Mouse (Mus musculus) myocyte (in vitro differentiated cells): ENCODE measurements around the gene Pfdn2. TPM values are rescaled to one million over a fixed set of nuclear protein-coding genes. Genes with fewer than 3 reads are reported as not detected.

Experiments
- H3K27me3 ChIP-seq: one replicate; pipeline ENCODE4 v1.6.1; 2011; ENCODE audit not compliant: control insufficient read depth, insufficient read depth, insufficient read length
- H3K36me3 ChIP-seq: one replicate; pipeline ENCODE4 v1.6.1; 2011; ENCODE audit not compliant: control insufficient read depth, insufficient read depth
- H3K4me2 ChIP-seq: one replicate; pipeline ENCODE4 v1.6.1; 2011; ENCODE audit warnings: low read depth, control low read depth
- H3K4me3 ChIP-seq: one replicate; pipeline ENCODE4 v1.5.1; 2011; ENCODE audit warnings: mild to moderate bottlenecking, control low read depth, moderate library complexity
- H3K79me2 ChIP-seq: one replicate; pipeline ENCODE4 v1.6.1; 2011; ENCODE audit not compliant: control insufficient read depth, insufficient read depth
- H3ac ChIP-seq: one replicate; pipeline ENCODE4 v1.6.1; 2011; ENCODE audit not compliant: control insufficient read depth, insufficient read length
- CEBPB ChIP-seq: IDR thresholded peaks from 2 replicates; pipeline ENCODE4 v1.6.1; 2011; ENCODE audit warnings: mild to moderate bottlenecking, moderate library complexity; ENCODE audit not compliant: poor library complexity, insufficient read depth, severe bottlenecking
- E2F4 ChIP-seq: IDR thresholded peaks from one replicate; pipeline ENCODE4 v1.6.1; 2011; ENCODE audit warnings: mild to moderate bottlenecking, control low read depth, moderate library complexity; ENCODE audit not compliant: insufficient read depth
- MAX ChIP-seq: IDR thresholded peaks from one replicate; pipeline ENCODE4 v1.6.1; 2011; ENCODE audit warnings: low read depth, mild to moderate bottlenecking, control low read depth
- MYOD1 ChIP-seq, 3 experiments: IDR thresholded peaks; one replicate each; pipeline ENCODE4 v1.6.1; 2011; ENCODE audit warnings: control low read depth in 2 of 3, low read depth in 2 of 3, mild to moderate bottlenecking in 2 of 3, moderate library complexity in 1 of 3; ENCODE audit not compliant: insufficient read length in 2 of 3, control insufficient read depth in 1 of 3
- MYOG ChIP-seq, 3 experiments: IDR thresholded peaks; one replicate each; pipeline ENCODE4 v1.6.1; 2011; ENCODE audit warnings: control low read depth in 2 of 3, low read depth in 2 of 3, mild to moderate bottlenecking in 2 of 3; ENCODE audit not compliant: insufficient read length in 2 of 3, control insufficient read depth in 1 of 3, insufficient read depth in 1 of 3
- POLR2A ChIP-seq: IDR thresholded peaks from one replicate; pipeline ENCODE4 v1.6.1; 2011; ENCODE audit warnings: low read depth, mild to moderate bottlenecking, control low read depth, moderate library complexity; ENCODE audit not compliant: insufficient read length
- POLR2AphosphoS2 ChIP-seq: IDR thresholded peaks from one replicate; pipeline ENCODE4 v1.6.1; 2011; ENCODE audit warnings: low read depth, control low read depth; ENCODE audit not compliant: insufficient read length
- REST ChIP-seq: IDR thresholded peaks from one replicate; pipeline ENCODE4 v1.6.1; 2011; ENCODE audit warnings: mild to moderate bottlenecking, control low read depth, moderate library complexity; ENCODE audit not compliant: insufficient read depth, insufficient read length
- SRF ChIP-seq: IDR thresholded peaks from one replicate; pipeline ENCODE4 v1.6.1; 2011; ENCODE audit warnings: low read depth; ENCODE audit not compliant: control insufficient read depth, insufficient read length
- TCF12 ChIP-seq: IDR thresholded peaks from one replicate; pipeline ENCODE4 v1.6.1; 2011; ENCODE audit warnings: mild to moderate bottlenecking, control low read depth; ENCODE audit not compliant: poor library complexity, insufficient read depth, severe bottlenecking
- TCF3 ChIP-seq: IDR thresholded peaks from one replicate; pipeline ENCODE4 v1.6.1; 2011; ENCODE audit warnings: low read depth, control low read depth; ENCODE audit not compliant: insufficient read length
- USF1 ChIP-seq: IDR thresholded peaks from one replicate; pipeline ENCODE4 v1.6.1; 2011; ENCODE audit warnings: low read depth, mild to moderate bottlenecking, control low read depth, moderate library complexity
- polyA plus RNA-seq: library from polyadenylated mRNA; unstranded; fragments of >200 nt; fragmentation: generic; extraction: Trizol; gene quantifications from one replicate; pipeline ENCODE4 v1.2.1, GENCODE M21; 2012; ENCODE audit warnings: missing spikeins

Pfdn2 gene
- polyA plus RNA-seq, 1 experiment, result 111 TPM

DNA sequence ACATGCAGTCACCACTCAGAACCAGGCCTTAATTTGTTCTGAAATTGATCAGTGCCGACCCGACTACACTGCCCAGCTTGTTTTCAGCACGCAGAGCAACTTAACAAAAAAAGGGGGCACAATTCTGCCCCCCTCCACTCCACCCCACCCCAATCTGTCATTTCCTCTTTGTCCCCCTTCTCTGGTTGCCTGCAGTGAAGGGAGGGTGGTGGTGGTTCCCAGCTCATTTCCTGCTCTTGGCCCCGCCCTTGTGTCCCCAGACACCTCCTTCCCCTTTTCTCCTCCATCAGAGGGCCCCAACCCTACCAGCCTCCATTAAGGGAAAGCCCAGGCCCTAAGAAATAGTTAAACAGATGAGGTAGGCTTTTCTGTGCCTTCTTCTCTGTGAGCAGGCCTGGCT, 44.6 kb downstream of the Pfdn2 start:
- H3K4me3 ChIP-seq, result no peak overlapping the region
- H3K36me3 ChIP-seq, result no peaks in the 10 kb centered on the region
- H3K4me2 ChIP-seq, result no peak overlapping the region
- no peak for TF ChIP-seq POLR2AphosphoS2
- TF ChIP-seq USF1, result no peak
- TF ChIP-seq TCF3, result no peak
- TF ChIP-seq TCF12, result no peak
- TF ChIP-seq POLR2A, result no peak
- no peak for TF ChIP-seq SRF
- TF ChIP-seq CEBPB, result no peak
- TF ChIP-seq REST, result no peak
- TF ChIP-seq E2F4, result no peak
- no peak for TF ChIP-seq MAX
- no peak for TF ChIP-seq MYOG (IDR thresholded peaks at IDR 0.05; ENCODE audit: control insufficient read depth in 1 of 3, insufficient read depth in 1 of 3, insufficient read length in 2 of 3, low read depth in 2 of 3)
- TF ChIP-seq MYOD1 (IDR thresholded peaks at IDR 0.05; ENCODE audit: control insufficient read depth in 1 of 3, insufficient read length in 2 of 3, low read depth in 2 of 3), result no peak
- H3K79me2 ChIP-seq, result no peaks in the 10 kb centered on the region
- H3ac ChIP-seq, result no peak overlapping the region
- no peaks in the 10 kb centered on the region for H3K27me3 ChIP-seq

DNA sequence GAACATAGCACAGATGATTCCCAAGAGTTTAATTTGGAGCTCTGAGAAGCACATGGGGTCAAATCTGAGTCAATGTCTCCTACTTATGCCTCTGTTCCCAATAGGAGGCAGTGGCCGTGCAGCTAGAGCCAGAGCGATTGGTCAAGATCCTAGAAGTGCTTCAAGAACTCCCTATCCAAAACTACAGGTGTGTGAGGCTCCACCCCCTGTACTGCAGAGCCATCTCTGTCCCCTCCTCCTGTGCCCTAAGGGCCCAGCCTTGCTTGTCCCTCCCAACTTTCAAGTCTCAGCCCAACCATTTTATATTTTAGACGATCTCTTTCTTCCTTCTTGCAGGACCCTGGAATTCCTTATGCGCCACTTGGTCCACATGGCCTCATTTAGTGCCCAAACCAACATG, 56.4 kb downstream of the Pfdn2 start:
- Histone ChIP-seq H3K79me2 (no peaks in the 10 kb centered on the region), H3ac (no peak overlapping the region), H3K36me3 (no peaks in the 10 kb centered on the region), H3K4me2 (no peak overlapping the region), H3K4me3 (no peak overlapping the region), H3K27me3 (no peaks in the 10 kb centered on the region)
- TF ChIP-seq E2F4 (no peak), TCF12 (no peak), MYOG (IDR thresholded peaks at IDR 0.05; ENCODE audit: control insufficient read depth in 1 of 3, insufficient read depth in 1 of 3, insufficient read length in 2 of 3, low read depth in 2 of 3) (no peak), CEBPB (no peak), POLR2A (no peak), REST (no peak), USF1 (no peak), MYOD1 (IDR thresholded peaks at IDR 0.05; ENCODE audit: control insufficient read depth in 1 of 3, insufficient read length in 2 of 3, low read depth in 2 of 3) (no peak), MAX (no peak), SRF (no peak), TCF3 (no peak), POLR2AphosphoS2 (no peak)

DNA sequence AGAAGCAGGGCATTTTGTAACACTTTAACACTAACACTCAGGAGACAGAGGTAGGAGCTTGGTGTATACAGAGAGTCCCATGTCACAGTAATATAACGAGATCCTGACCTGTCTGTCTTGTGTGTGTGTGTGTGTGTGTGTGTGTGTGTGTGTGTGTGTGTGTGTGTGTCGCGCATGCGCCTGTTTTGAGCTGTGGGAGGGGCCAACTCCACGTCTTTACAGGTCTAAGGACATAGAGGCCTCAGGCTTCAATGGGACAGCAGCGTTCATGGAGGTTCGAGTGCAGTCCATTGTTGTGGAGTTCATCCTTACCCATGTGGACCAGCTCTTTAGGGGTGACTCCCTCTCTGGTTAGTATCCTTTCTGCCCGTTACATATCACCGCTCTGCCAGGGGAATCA, 57.5 kb downstream of the Pfdn2 start:
- Histone ChIP-seq H3K36me3 (no peaks in the 10 kb centered on the region), H3K4me3 (no peak overlapping the region), H3K27me3 (no peaks in the 10 kb centered on the region), H3K4me2 (no peak overlapping the region), H3K79me2 (no peaks in the 10 kb centered on the region), H3ac (no peak overlapping the region)
- no peak for TF ChIP-seq CEBPB
- no peak for TF ChIP-seq MYOG (IDR thresholded peaks at IDR 0.05; ENCODE audit: control insufficient read depth in 1 of 3, insufficient read depth in 1 of 3, insufficient read length in 2 of 3, low read depth in 2 of 3)
- no peak for TF ChIP-seq USF1
- no peak for TF ChIP-seq REST
- TF ChIP-seq SRF, result no peak
- no peak for TF ChIP-seq MYOD1 (IDR thresholded peaks at IDR 0.05; ENCODE audit: control insufficient read depth in 1 of 3, insufficient read length in 2 of 3, low read depth in 2 of 3)
- TF ChIP-seq POLR2A, result no peak
- TF ChIP-seq TCF12, result no peak
- TF ChIP-seq POLR2AphosphoS2, result no peak
- no peak for TF ChIP-seq TCF3
- TF ChIP-seq MAX, result no peak
- no peak for TF ChIP-seq E2F4

DNA sequence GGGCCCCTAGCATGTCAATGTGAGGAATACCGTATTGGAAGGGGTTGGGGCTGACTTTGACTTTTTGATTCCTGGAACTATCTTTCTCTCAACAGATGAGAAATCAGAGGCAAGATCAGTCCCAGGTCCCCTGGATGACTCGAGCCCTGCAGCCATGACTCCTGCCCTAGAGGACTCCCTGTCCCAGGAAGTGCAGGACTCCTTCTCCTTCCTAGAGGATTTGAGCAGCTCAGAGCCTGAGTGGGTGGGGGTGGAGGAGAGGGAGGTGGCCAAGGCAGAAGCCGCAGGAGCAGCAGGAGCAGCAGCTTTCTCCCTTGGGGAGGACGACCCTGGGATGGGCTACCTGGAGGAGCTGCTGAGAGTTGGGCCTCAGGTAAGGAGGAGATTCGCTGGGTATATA, 61.8 kb downstream of the Pfdn2 start:
- Histone ChIP-seq H3K27me3 (no peaks in the 10 kb centered on the region), H3K4me2 (no peak overlapping the region), H3K79me2 (peaks cover 8% of the 10 kb centered on the region), H3ac (no peak overlapping the region), H3K4me3 (no peak overlapping the region), H3K36me3 (no peaks in the 10 kb centered on the region)
- TF ChIP-seq REST (no peak), MYOD1 (IDR thresholded peaks at IDR 0.05; ENCODE audit: control insufficient read depth in 1 of 3, insufficient read length in 2 of 3, low read depth in 2 of 3) (no peak), E2F4 (no peak), POLR2AphosphoS2 (no peak), USF1 (no peak), MAX (no peak), CEBPB (no peak), TCF12 (no peak), SRF (no peak)

Other genes with a start within 250 kb of the Pfdn2 start
- 2.2 TPM for gene Cfap126, start 231.8 kb upstream of the Pfdn2 start, polyA plus RNA-seq
- gene Sdhc, start 195.1 kb upstream of the Pfdn2 start, polyA plus RNA-seq, result 169 TPM
- 0.11 TPM for gene Mpz, start 195.0 kb upstream of the Pfdn2 start, polyA plus RNA-seq
- gene Pcp4l1, start 149.4 kb upstream of the Pfdn2 start, polyA plus RNA-seq, result 0.05 TPM
- gene Nr1i3, start 131.7 kb upstream of the Pfdn2 start, polyA plus RNA-seq, result 0.06 TPM
- 49.4 TPM for gene Tomm40l, start 123.2 kb upstream of the Pfdn2 start, polyA plus RNA-seq
- not detected for gene Apoa2, start 120.6 kb upstream of the Pfdn2 start, polyA plus RNA-seq
- not detected for gene Fcer1g, start 111.3 kb upstream of the Pfdn2 start, polyA plus RNA-seq
- gene Adamts4, start 95.2 kb upstream of the Pfdn2 start, polyA plus RNA-seq, result 15.0 TPM
- gene Ndufs2, start 94.3 kb upstream of the Pfdn2 start, polyA plus RNA-seq, result 409 TPM
- 19.3 TPM for gene B4galt3, start 75.3 kb upstream of the Pfdn2 start, polyA plus RNA-seq
- gene Ppox, start 64.5 kb upstream of the Pfdn2 start, polyA plus RNA-seq, result 11.7 TPM
- gene Usp21, start 57.7 kb upstream of the Pfdn2 start, polyA plus RNA-seq, result 21.0 TPM
- 116 TPM for gene Ufc1, start 50.6 kb upstream of the Pfdn2 start, polyA plus RNA-seq
- gene Dedd, start 16.5 kb upstream of the Pfdn2 start, polyA plus RNA-seq, result 59.9 TPM
- gene Nit1, start within 50 bp of the Pfdn2 start, polyA plus RNA-seq, result 31.8 TPM
- not detected for gene Klhdc9, start 15.1 kb downstream of the Pfdn2 start, polyA plus RNA-seq
- gene Nectin4, start 24.4 kb downstream of the Pfdn2 start, polyA plus RNA-seq, result 0.08 TPM
- 0.02 TPM for gene Arhgap30, start 43.3 kb downstream of the Pfdn2 start, polyA plus RNA-seq
- 106 TPM for gene Usf1, start 65.6 kb downstream of the Pfdn2 start, polyA plus RNA-seq
- gene Tstd1, start 73.2 kb downstream of the Pfdn2 start, polyA plus RNA-seq, result 0.41 TPM
- gene F11r, start 91.9 kb downstream of the Pfdn2 start, polyA plus RNA-seq, result 24.2 TPM
- gene Alyref2, start 157.8 kb downstream of the Pfdn2 start, polyA plus RNA-seq, result 6.6 TPM
- not detected for gene Itln1, start 189.6 kb downstream of the Pfdn2 start, polyA plus RNA-seq
- 0.04 TPM for gene Cd244a, start 213.5 kb downstream of the Pfdn2 start, polyA plus RNA-seq